Mouse (Mus musculus): Measurements from ENCODE around the gene Maff. TPM values are rescaled to one million over a fixed set of nuclear protein-coding genes. Genes with fewer than 3 reads are reported as not detected.

Gene Maff
- polyA plus RNA-seq, 1 experiment from 2014 or later = 1.6 TPM

GRCm38 (mm10) chr15:79338978-79339377 lies 7.4 kb upstream of the Maff start:
- Histone ChIP-seq H3K4me3 (no peak overlapping the region), H3K4me1 (peaks cover 16% of the 10 kb centered on the region), H3K27me3 (ENCODE audit: poor library complexity, severe bottlenecking) (no peaks in the 10 kb centered on the region), H3K36me3 (replicated peaks) (no peaks in the 10 kb centered on the region), H3K27ac (no peak overlapping the region), H3K9me3 (peaks cover 5% of the 10 kb centered on the region; the same call in 1 of the 2 replicates)
- no peak for DNase-seq (ENCODE audit: extremely low spot score, low spot score)
- 76% methylated on average over 5 of the region's 5 CpGs for WGBS

- Histone ChIP-seq H3K27me3 (ENCODE audit: poor library complexity, severe bottlenecking) (peaks cover 15% of the 10 kb centered on the region), H3K4me3 (no peak overlapping the region), H3K4me1 (peaks cover 21% of the 10 kb centered on the region), H3K36me3 (replicated peaks) (no peaks in the 10 kb centered on the region), H3K9me3 (peaks cover 5% of the 10 kb centered on the region; the same call in 1 of the 2 replicates), H3K27ac (no peak overlapping the region)
- 79% methylated on average over 6 of the region's 6 CpGs for WGBS
- no peak for DNase-seq (ENCODE audit: extremely low spot score, low spot score)
Observed at GRCm38 (mm10) chr15:79342641-79343337, 3.6 kb upstream of the Maff start.

GRCm38 (mm10) chr15:79344627-79345026 lies 1.8 kb upstream of the Maff start:
- Histone ChIP-seq H3K36me3 (replicated peaks) (no peaks in the 10 kb centered on the region), H3K27ac (no peak overlapping the region), H3K4me1 (peaks cover 35% of the 10 kb centered on the region), H3K27me3 (ENCODE audit: poor library complexity, severe bottlenecking) (peaks cover 29% of the 10 kb centered on the region), H3K4me3 (no peak overlapping the region), H3K9me3 (no peaks in the 10 kb centered on the region)
- DNase-seq (ENCODE audit: extremely low spot score, low spot score) = no peak
- 82% methylated on average over 4 of the region's 4 CpGs for WGBS

GRCm38 (mm10) chr15:79347165-79347844 lies 884 bp downstream of the Maff start:
- Histone ChIP-seq H3K9me3 (no peaks in the 10 kb centered on the region), H3K36me3 (replicated peaks) (no peaks in the 10 kb centered on the region), H3K27me3 (ENCODE audit: poor library complexity, severe bottlenecking) (peaks cover 51% of the 10 kb centered on the region), H3K4me3 (peak overlapping the region; percentile 88), H3K27ac (peak overlapping the region; percentile 92), H3K4me1 (peaks cover 48% of the 10 kb centered on the region)
- peak; percentile 95 for DNase-seq (ENCODE audit: extremely low spot score, low spot score)
- under 1% methylated on average over 61 of the region's 61 CpGs for WGBS

- Histone ChIP-seq H3K27ac (peak overlapping the region; percentile 92), H3K36me3 (replicated peaks) (no peaks in the 10 kb centered on the region), H3K4me1 (peaks cover 48% of the 10 kb centered on the region), H3K9me3 (no peaks in the 10 kb centered on the region), H3K4me3 (peak overlapping the region; percentile 88), H3K27me3 (ENCODE audit: poor library complexity, severe bottlenecking) (peaks cover 57% of the 10 kb centered on the region)
- WGBS = under 1% methylated on average over 46 of the region's 46 CpGs
- peak; percentile 71 for DNase-seq (ENCODE audit: extremely low spot score, low spot score)
Observed at GRCm38 (mm10) chr15:79347845-79348506, 1.6 kb downstream of the Maff start.

GRCm38 (mm10) chr15:79348651-79349050 lies 2.2 kb downstream of the Maff start:
- Histone ChIP-seq H3K4me1 (peaks cover 48% of the 10 kb centered on the region), H3K36me3 (replicated peaks) (no peaks in the 10 kb centered on the region), H3K9me3 (no peaks in the 10 kb centered on the region), H3K27ac (no peak overlapping the region), H3K4me3 (peak overlapping the region; percentile 88), H3K27me3 (ENCODE audit: poor library complexity, severe bottlenecking) (peaks cover 58% of the 10 kb centered on the region)
- 69% methylated on average over 8 of the region's 8 CpGs for WGBS
- no peak for DNase-seq (ENCODE audit: extremely low spot score, low spot score)

GRCm38 (mm10) chr15:79350866-79351265 lies 4.4 kb downstream of the Maff start:
- no peaks in the 10 kb centered on the region for H3K9me3 ChIP-seq
- H3K4me3 ChIP-seq = no peak overlapping the region
- H3K27me3 ChIP-seq (ENCODE audit: poor library complexity, severe bottlenecking) = peaks cover 60% of the 10 kb centered on the region
- 90% methylated on average over 4 of the region's 4 CpGs for WGBS
- DNase-seq (ENCODE audit: extremely low spot score, low spot score) = no peak
- peaks cover 48% of the 10 kb centered on the region for H3K4me1 ChIP-seq
- H3K36me3 ChIP-seq (replicated peaks) = no peaks in the 10 kb centered on the region
- no peak overlapping the region for H3K27ac ChIP-seq

GRCm38 (mm10) chr15:79351331-79351767 lies 4.9 kb downstream of the Maff start:
- H3K4me1 ChIP-seq = peaks cover 48% of the 10 kb centered on the region
- H3K27ac ChIP-seq = peak overlapping the region; percentile 60
- no peak for DNase-seq (ENCODE audit: extremely low spot score, low spot score)
- H3K27me3 ChIP-seq (ENCODE audit: poor library complexity, severe bottlenecking) = peaks cover 60% of the 10 kb centered on the region
- H3K4me3 ChIP-seq = peak overlapping the region; percentile 5
- WGBS = 36% methylated on average over 15 of the region's 15 CpGs
- H3K9me3 ChIP-seq = no peaks in the 10 kb centered on the region
- no peaks in the 10 kb centered on the region for H3K36me3 ChIP-seq (replicated peaks)

GRCm38 (mm10) chr15:79352479-79352878 lies 6.1 kb downstream of the Maff start:
- Histone ChIP-seq H3K36me3 (replicated peaks) (no peaks in the 10 kb centered on the region), H3K27me3 (ENCODE audit: poor library complexity, severe bottlenecking) (peaks cover 64% of the 10 kb centered on the region), H3K9me3 (no peaks in the 10 kb centered on the region), H3K4me1 (peaks cover 50% of the 10 kb centered on the region), H3K4me3 (no peak overlapping the region), H3K27ac (no peak overlapping the region)
- no peak for DNase-seq (ENCODE audit: extremely low spot score, low spot score)
- 83% methylated on average over 6 of the region's 6 CpGs for WGBS

GRCm38 (mm10) chr15:79353690-79354305 lies 7.4 kb downstream of the Maff start:
- no peak overlapping the region for H3K27ac ChIP-seq
- H3K27me3 ChIP-seq (ENCODE audit: poor library complexity, severe bottlenecking) = peaks cover 58% of the 10 kb centered on the region
- H3K9me3 ChIP-seq = no peaks in the 10 kb centered on the region
- 90% methylated on average over 5 of the region's 5 CpGs for WGBS
- no peak for DNase-seq (ENCODE audit: extremely low spot score, low spot score)
- no peak overlapping the region for H3K4me3 ChIP-seq
- H3K36me3 ChIP-seq (replicated peaks) = no peaks in the 10 kb centered on the region
- H3K4me1 ChIP-seq = peaks cover 50% of the 10 kb centered on the region

- H3K4me3 ChIP-seq = no peak overlapping the region
- H3K36me3 ChIP-seq (replicated peaks) = peaks cover 2% of the 10 kb centered on the region
- no peaks in the 10 kb centered on the region for H3K9me3 ChIP-seq
- peaks cover 50% of the 10 kb centered on the region for H3K27me3 ChIP-seq (ENCODE audit: poor library complexity, severe bottlenecking)
- 80% methylated on average over 4 of the region's 4 CpGs for WGBS
- H3K27ac ChIP-seq = no peak overlapping the region
- DNase-seq (ENCODE audit: extremely low spot score, low spot score) = no peak
- H3K4me1 ChIP-seq = peaks cover 47% of the 10 kb centered on the region
Observed at GRCm38 (mm10) chr15:79354619-79355018, 8.2 kb downstream of the Maff start.

- 78% methylated on average over 8 of the region's 8 CpGs for WGBS
- Histone ChIP-seq H3K4me1 (peaks cover 54% of the 10 kb centered on the region), H3K9me3 (no peaks in the 10 kb centered on the region), H3K27ac (no peak overlapping the region), H3K27me3 (ENCODE audit: poor library complexity, severe bottlenecking) (peaks cover 34% of the 10 kb centered on the region), H3K36me3 (replicated peaks) (peaks cover 15% of the 10 kb centered on the region), H3K4me3 (peak overlapping the region; percentile 66)
- DNase-seq (ENCODE audit: extremely low spot score, low spot score) = no peak
Observed at GRCm38 (mm10) chr15:79356481-79356880, 10.1 kb downstream of the Maff start.
